Mouse (Mus musculus) hindbrain, embryonic 16.5 days (tissue): Measurements from ENCODE around the gene Tmem145. TPM values are rescaled to one million over a fixed set of nuclear protein-coding genes. Genes with fewer than 3 reads are reported as not detected.
"Not testable (repeated sequence)": the region's sequence is repeated elsewhere in the genome, so short reads cannot be mapped to it uniquely, and the experiment has no call there.

ENCODE experiments used
- ATAC-seq: fragments of 200-750 bp; cut with Nextera tagmentation; 2 replicates; pipeline ENCODE4 v1.8.0; 2017; ENCODE audit warnings: moderate TSS enrichment, moderate library complexity
- H3K27ac ChIP-seq: fragments of 300-500 bp; sonication (generic); 2 replicates; pipeline ENCODE4 v1.5.1; 2014; ENCODE audit warnings: low read depth, mild to moderate bottlenecking, control low read depth, low read length, moderate library complexity
- H3K27me3 ChIP-seq: fragments of 300-500 bp; sonication (generic); replicated peaks from 2 replicates; pipeline ENCODE4 v1.6.1; 2014; ENCODE audit warnings: low read length; ENCODE audit not compliant: control insufficient read depth, insufficient read depth
- H3K36me3 ChIP-seq: fragments of 300-500 bp; sonication (generic); 2 replicates; pipeline ENCODE4 v1.6.1; 2014; ENCODE audit warnings: mild to moderate bottlenecking, low read length, moderate library complexity, mixed read lengths; ENCODE audit not compliant: control insufficient read depth, insufficient read depth
- H3K4me1 ChIP-seq: fragments of 300-500 bp; sonication (generic); 2 replicates; pipeline ENCODE4 v1.6.1; 2014; ENCODE audit warnings: low read depth, low read length; ENCODE audit not compliant: control insufficient read depth, insufficient read depth
- H3K4me2 ChIP-seq: fragments of 300-500 bp; sonication (generic); 2 replicates; pipeline ENCODE4 v1.6.1; 2014; ENCODE audit warnings: mild to moderate bottlenecking, low read length, control low read depth, moderate library complexity
- H3K4me3 ChIP-seq: fragments of 300-500 bp; sonication (generic); 2 replicates; pipeline ENCODE4 v1.5.1; 2014; ENCODE audit warnings: mild to moderate bottlenecking, low read length, control low read depth, moderate library complexity
- H3K9ac ChIP-seq: fragments of 300-500 bp; sonication (generic); 2 replicates; pipeline ENCODE4 v1.6.1; 2014; ENCODE audit warnings: low read depth, mild to moderate bottlenecking, control low read depth, low read length, moderate library complexity
- H3K9me3 ChIP-seq: fragments of 300-500 bp; sonication (generic); 2 replicates; pipeline ENCODE4 v1.6.1; 2014; ENCODE audit warnings: mild to moderate bottlenecking, low read length, moderate library complexity; ENCODE audit not compliant: control insufficient read depth
- WGBS: fragments of 180-500 bp; shearing (Covaris S2); extraction: QIAGEN DNeasy Blood & Tissue Kit; methylation state at CpG from one replicate; pipeline ENCODE4 v1.1.7; 2014; 5-methylcytosine and 5-hydroxymethylcytosine counted together
- polyA plus RNA-seq: library from polyadenylated mRNA; unstranded; fragments of >200 nt; fragmentation: Nextera tagmentation; extraction: Ambion mirVana; gene quantifications from 2 replicates; pipeline ENCODE4 v1.2.1, GENCODE M21; 2015

Gene Tmem145
- polyA plus RNA-seq, 1 experiment from 2014 or later: 78.7 TPM

GRCm38 (mm10) chr7:25314606-25315305 lies 8.8 kb downstream of the Tmem145 start:
- Histone ChIP-seq H3K36me3 (no peaks in the 10 kb centered on the region), H3K27me3 (peaks cover 28% of the 10 kb centered on the region), H3K9ac (peak overlapping the region; percentile 39), H3K4me1 (peaks cover 17% of the 10 kb centered on the region), H3K27ac (no peak overlapping the region), H3K4me2 (peak overlapping the region; percentile 61), H3K9me3 (no peaks in the 10 kb centered on the region), H3K4me3 (peak overlapping the region; percentile 32)
- ATAC-seq: no peak
- WGBS: 3% methylated on average over 44 of the region's 51 CpGs

DNA sequence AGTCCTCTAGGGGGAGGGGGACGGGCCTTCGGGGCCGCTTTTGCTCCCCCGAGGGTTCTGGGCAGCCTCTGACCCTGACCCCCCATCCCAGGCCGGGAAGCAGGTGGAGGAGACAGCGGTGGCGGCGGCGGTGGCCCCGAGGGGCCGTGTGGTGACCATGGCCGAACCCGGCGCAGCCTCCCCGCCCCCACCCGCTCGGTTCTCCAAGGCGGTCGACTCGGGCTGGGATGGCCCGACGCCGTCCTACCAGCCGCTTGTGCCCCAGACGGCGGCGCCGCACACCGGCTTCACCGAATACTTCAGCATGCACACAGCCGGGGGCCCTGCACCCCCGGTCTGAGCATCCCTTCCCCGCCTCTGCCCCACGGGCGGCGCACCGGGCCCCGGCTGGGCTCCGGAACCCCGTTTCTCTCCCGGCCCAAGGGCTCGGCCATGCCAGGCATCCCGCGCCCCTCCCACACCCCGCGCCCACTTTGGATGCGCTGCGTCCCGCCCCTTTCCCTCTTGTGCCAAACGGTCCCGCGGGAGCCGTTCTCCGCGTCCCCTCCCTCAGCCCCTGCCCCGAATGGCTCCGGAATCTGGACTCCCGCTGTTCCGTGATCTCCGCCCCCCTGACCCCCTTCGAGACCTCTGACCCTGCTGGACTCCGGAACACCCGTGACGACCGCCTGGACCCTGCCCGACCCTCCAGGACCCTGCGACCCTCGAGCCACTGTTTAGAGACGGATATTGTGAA lies 9.6 kb downstream of the Tmem145 start:
- Histone ChIP-seq H3K27ac (peak overlapping the region; percentile 31; the same call in 1 of the 2 replicates), H3K4me1 (peaks cover 17% of the 10 kb centered on the region), H3K9ac (peak overlapping the region; percentile 39), H3K4me3 (peak overlapping the region; percentile 32), H3K36me3 (no peaks in the 10 kb centered on the region), H3K27me3 (peaks cover 28% of the 10 kb centered on the region), H3K9me3 (no peaks in the 10 kb centered on the region), H3K4me2 (peak overlapping the region; percentile 61)
- WGBS: 1% methylated on average over 61 of the region's 69 CpGs
- ATAC-seq: no peak

DNA sequence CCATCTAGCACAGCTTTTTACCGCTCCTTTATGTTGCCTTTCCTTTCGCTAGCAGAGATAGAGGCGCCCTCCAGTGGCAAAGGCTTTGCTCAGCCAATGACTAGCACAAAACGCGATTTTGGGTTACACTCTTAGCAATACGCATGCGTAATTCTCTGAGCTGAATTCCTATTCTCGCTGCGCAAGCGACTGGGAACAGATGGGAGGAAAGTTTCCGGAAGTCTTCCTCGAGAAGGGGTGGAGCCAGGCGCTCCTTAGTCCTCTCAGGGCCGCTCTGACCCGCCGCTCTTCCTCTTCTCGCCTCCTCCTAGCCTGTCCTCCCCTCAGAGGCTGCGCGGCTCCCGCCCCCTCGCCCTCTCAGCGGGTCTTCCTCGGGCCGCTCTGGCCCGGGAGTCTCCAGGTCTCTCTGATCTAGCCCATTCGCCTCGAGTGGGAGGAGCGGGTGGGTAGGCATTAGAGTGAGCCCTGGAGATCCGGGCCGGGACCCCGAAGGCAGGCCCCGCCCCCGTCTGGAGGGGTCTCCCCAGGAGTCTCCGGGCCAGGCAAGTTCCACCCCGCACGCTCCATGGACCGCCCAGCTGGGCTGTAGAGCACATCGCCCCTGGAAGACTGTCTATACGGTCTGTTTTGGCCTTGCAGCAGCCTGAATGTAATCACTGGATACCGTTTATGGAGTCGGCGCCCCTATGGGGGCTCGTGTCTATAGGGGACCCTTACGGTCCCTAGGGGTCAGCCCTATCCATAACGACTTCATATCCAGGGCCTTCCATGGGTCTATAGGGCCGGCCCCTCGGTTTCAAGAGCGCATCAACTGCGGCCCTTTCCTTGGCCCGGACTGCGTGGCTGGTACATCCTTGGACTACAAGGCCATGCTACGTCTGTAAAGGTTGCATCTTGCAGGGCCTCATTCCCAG lies 10.9 kb downstream of the Tmem145 start, which contains the start of gene Megf8:
Megf8 (plus strand) TSS at position 633 of the 914 bp plus-strand sequence.
- Histone ChIP-seq H3K9ac (peak within 1 kb of the TSS; percentile 89), H3K36me3 (no peaks in the 10 kb centered on the region), H3K4me2 (peak within 1 kb of the TSS; percentile 96), H3K27ac (peak within 1 kb of the TSS; percentile 88), H3K4me1 (peaks cover 22% of the 10 kb centered on the region), H3K9me3 (no peaks in the 10 kb centered on the region), H3K27me3 (peaks cover 24% of the 10 kb centered on the region), H3K4me3 (peak within 1 kb of the TSS; percentile 73)
- peak; percentile 98 for ATAC-seq
- WGBS: 1% methylated on average over 51 of the region's 52 CpGs

GRCm38 (mm10) chr7:25317446-25317999 lies 11.6 kb downstream of the Tmem145 start:
- H3K4me1 ChIP-seq: peaks cover 26% of the 10 kb centered on the region

DNA sequence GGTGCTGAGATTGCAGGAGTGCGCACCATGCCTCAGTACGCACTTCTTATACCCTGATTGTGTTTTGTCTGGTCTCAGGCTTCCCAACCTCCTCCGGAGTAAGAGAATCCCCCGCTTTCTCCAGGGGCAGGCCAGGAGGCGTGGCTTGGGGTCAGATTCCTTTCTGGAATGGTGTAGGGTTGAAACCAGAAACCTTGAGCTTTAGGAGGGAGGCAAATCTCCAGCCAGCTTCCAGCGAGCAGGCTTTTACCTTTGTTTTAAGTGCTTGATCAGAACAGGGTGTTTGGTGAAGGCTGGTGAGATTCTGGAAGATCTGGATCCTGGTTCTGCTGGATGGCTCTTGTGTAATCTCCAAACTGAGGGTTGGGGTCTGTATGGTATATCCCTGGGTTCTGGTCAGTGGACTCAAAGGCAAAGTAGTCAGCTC lies 16.2 kb downstream of the Tmem145 start:
- no peak for ATAC-seq
- Histone ChIP-seq H3K27me3 (no peaks in the 10 kb centered on the region), H3K4me3 (no peak overlapping the region), H3K9me3 (no peaks in the 10 kb centered on the region), H3K9ac (no peak overlapping the region), H3K27ac (0 out of 2 replicates have a peak overlapping the region, but pooled peaks have one; percentile 8), H3K4me2 (0 out of 2 replicates have a peak overlapping the region, but pooled peaks have one; percentile 18), H3K4me1 (peaks cover 14% of the 10 kb centered on the region), H3K36me3 (0 out of 2 replicates have a peak, but pooled peaks cover 2% of the 10 kb centered on the region)
- 8% methylated on average over 6 of the region's 6 CpGs for WGBS

More at GRCm38 (mm10) chr7:25317446-25317999, 11.6 kb downstream of the Tmem145 start:
- Histone ChIP-seq H3K9ac (peak overlapping the region; percentile 89), H3K27me3 (peaks cover 16% of the 10 kb centered on the region), H3K9me3 (no peaks in the 10 kb centered on the region), H3K27ac (peak overlapping the region; percentile 88), H3K36me3 (no peaks in the 10 kb centered on the region), H3K4me2 (peak overlapping the region; percentile 96), H3K4me3 (peak overlapping the region; percentile 73)
- 12% methylated on average over 21 of the region's 21 CpGs for WGBS
- no peak for ATAC-seq

GRCm38 (mm10) chr7:25323219-25323618 lies 17.3 kb downstream of the Tmem145 start:
- no peak for ATAC-seq
- no peaks in the 10 kb centered on the region for H3K27me3 ChIP-seq
- 89% methylated on average over 2 of the region's 2 CpGs for WGBS
- no peak overlapping the region for H3K27ac ChIP-seq
- no peak overlapping the region for H3K4me2 ChIP-seq
- no peaks in the 10 kb centered on the region for H3K9me3 ChIP-seq
- H3K4me3 ChIP-seq: no peak overlapping the region
- peaks cover 9% of the 10 kb centered on the region for H3K4me1 ChIP-seq
- no peak overlapping the region for H3K9ac ChIP-seq
- peaks cover 6% of the 10 kb centered on the region; the same call in 1 of the 2 replicates for H3K36me3 ChIP-seq

GRCm38 (mm10) chr7:25325431-25325830 lies 19.5 kb downstream of the Tmem145 start:
- H3K27me3 ChIP-seq, H3K9ac ChIP-seq, H3K4me2 ChIP-seq, H3K4me1 ChIP-seq, ATAC-seq, H3K9me3 ChIP-seq, H3K4me3 ChIP-seq, H3K27ac ChIP-seq: not testable (repeated sequence)
- peaks cover 19% of the 10 kb centered on the region; the same call in 1 of the 2 replicates for H3K36me3 ChIP-seq
- 90% methylated on average over 5 of the region's 6 CpGs for WGBS

- Histone ChIP-seq H3K36me3 (peaks cover 26% of the 10 kb centered on the region), H3K9me3 (no peaks in the 10 kb centered on the region), H3K4me1 (peaks cover 9% of the 10 kb centered on the region), H3K27me3 (no peaks in the 10 kb centered on the region), H3K9ac (no peak overlapping the region), H3K4me3 (no peak overlapping the region), H3K4me2 (no peak overlapping the region), H3K27ac (no peak overlapping the region)
- 94% methylated on average over 8 of the region's 8 CpGs for WGBS
- no peak for ATAC-seq
These were observed 20.3 kb downstream of the Tmem145 start for GRCm38 (mm10) chr7:25326233-25326632.
